Mouse (Mus musculus) duodenum, adult 2 months (tissue): ENCODE results near the gene Gata5. TPM values are rescaled to one million over a fixed set of nuclear protein-coding genes. Genes with fewer than 3 reads are reported as not detected.

Source experiments
- polyA plus RNA-seq: library from polyadenylated mRNA; depleted of rRNA; stranded (reverse); fragments of >200 nt; gene quantifications from 2 replicates; pipeline ENCODE4 v1.2.3, GENCODE M21; 2012; ENCODE audit warnings: low replicate concordance; rRNA removed

Gene Gata5
- polyA plus RNA-seq, result 35.2 and 88.5 TPM in 2 replicates

DNA sequence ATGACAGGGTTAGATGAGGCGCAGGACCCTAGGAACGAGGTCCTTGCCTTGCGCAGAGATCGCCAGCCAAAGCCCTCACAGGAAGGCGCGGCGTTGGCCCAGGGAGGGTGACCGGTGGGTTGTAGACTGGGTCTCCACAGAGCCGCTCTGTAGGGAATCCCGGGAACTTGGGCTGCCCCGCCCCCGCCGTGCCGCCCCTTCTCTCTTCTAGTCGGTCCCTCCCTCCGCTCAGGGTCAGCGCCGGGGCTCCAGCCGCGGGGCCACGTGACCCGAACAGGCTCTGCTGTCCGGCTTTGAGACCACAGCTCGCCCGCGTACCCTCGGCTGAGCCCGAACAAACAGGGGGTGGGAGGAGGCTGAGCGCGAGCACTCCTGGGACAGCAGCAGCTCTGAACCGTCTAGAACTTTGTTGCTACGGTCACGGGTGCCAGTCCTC lies at the start of gene Gata5:
TSS of gene Gata5 (minus strand) at position 149 of the 436 bp plus-strand sequence.

GRCm38 (mm10) chr2:180289440-180290108 lies 44.9 kb downstream of the Gata5 start, which contains the start of gene Rbbp8nl:
TSS of gene Rbbp8nl (minus strand) at chr2:180289879.

Other genes starting within 250 kb of the Gata5 start
- 0.33 TPM in 1 of 2 replicates, not detected in the other for gene Hrh3, start 230.2 kb downstream of the Gata5 start, polyA plus RNA-seq
- gene Osbpl2, start 215.4 kb downstream of the Gata5 start, polyA plus RNA-seq, result 13.1 and 16.0 TPM in 2 replicates
- 139 and 187 TPM in 2 replicates for gene Adrm1, start 163.2 kb downstream of the Gata5 start, polyA plus RNA-seq
- 39.0 and 40.2 TPM in 2 replicates for gene Lama5, start 108.8 kb downstream of the Gata5 start, polyA plus RNA-seq
- gene Rps21, start 77.3 kb downstream of the Gata5 start, polyA plus RNA-seq, result 1,302 and 2,566 TPM in 2 replicates
- gene Cables2, start 61.2 kb downstream of the Gata5 start, polyA plus RNA-seq, result 18.6 and 22.5 TPM in 2 replicates
- 1.1 and 2.7 TPM in 2 replicates for gene Rbbp8nl, start 44.8 kb downstream of the Gata5 start, polyA plus RNA-seq
- 11.3 and 16.5 TPM in 2 replicates for gene Slco4a1, start 121.5 kb upstream of the Gata5 start, polyA plus RNA-seq
- gene Ntsr1, start 165.3 kb upstream of the Gata5 start, polyA plus RNA-seq, result 0.56 and 1.2 TPM in 2 replicates
- 13.3 and 18.2 TPM in 2 replicates for gene Mrgbp, start 246.6 kb upstream of the Gata5 start, polyA plus RNA-seq